Mouse (Mus musculus): ENCODE measurements around the gene Trpm3.

The Trpm3 gene

GRCm38 (mm10) chr19:22308081-22308480 is 169.2 kb downstream of the Trpm3 start:
- DNase-seq (ENCODE audit: low spot score), result no peak

DNA sequence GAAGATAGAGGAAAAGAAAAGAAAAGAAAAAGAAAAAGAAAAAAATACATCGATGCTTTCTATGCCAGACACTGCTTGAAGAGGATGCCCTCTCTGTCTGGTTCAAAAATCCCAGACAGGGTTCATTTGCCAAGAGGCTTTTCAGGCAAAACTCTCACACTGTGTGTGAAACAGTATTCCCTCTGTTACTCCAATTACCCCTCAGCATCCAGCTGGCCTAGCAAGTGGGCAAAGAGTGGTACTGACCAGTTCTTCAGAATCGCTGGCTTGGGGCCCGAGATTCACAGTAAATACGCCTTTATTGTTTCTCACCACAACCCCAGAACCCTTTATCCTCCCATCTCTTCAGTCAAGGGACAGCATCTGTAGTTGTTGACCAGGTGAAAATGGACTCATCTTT is 178.5 kb downstream of the Trpm3 start:
- DNase-seq (ENCODE audit: low spot score), result no peak

GRCm38 (mm10) chr19:22326813-22327212 is 188.0 kb downstream of the Trpm3 start:
- DNase-seq (ENCODE audit: low spot score), result no peak

DNA sequence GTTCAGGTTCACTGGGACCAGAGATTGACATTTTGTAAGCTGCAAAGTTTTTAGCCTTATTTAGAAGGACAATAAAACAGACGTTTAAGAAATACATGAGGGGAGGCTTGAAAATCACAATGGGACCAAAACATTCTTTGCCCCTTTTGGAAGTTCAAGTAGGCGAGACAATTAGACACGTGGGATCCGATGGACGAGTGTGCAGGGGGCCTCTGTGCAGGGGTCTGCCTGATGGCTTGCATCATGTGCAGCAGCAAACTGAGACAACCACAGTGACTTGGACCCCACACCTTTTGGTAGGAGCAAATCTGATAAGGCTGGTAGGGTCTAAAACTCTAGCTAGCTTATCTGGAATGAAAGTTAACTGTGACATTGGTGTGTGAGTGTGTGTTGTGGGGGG is 188.4 kb downstream of the Trpm3 start:
- DNase-seq (ENCODE audit: low spot score), result no peak

GRCm38 (mm10) chr19:22336278-22336677 is 197.4 kb downstream of the Trpm3 start:
- no peak for DNase-seq (ENCODE audit: low spot score)

DNA sequence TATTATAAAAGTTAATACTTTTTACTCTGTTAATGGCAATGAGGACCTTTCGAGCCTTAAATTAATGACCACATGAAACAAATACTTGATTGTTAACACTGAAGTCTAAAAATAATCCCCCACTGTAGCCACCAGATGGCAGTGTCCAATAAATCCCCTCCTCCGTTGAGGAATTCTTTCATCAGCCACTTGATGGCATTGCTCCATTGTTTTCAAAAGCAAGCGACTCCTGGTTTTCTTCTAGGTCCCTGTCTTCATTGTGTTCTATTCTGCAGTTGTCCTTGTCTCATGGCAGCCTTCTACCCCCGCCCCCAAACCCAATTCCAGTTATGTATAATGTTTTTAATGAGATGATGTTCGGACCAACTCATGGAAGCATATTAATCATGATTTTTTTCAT is 198.6 kb downstream of the Trpm3 start:
- no peak for DNase-seq (ENCODE audit: low spot score)

DNA sequence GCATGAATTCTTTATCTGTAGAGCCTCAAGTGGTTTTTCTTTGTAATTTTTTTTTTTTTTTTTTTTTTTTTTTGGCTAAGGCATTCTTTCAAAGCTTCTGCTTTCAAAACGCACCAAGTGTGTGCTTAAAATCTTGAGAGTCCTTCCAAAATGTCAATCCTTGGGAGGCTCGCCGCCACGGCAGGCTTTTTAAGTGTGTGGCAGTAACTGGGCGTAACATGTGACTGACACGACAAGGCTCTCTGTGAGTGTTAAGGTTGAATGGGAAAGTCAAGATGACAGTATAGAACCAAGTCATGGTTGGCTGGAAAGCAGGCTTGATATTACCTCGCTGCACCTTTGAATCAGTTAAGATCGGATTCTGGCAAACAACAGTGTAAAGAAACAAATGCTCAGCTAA is 200.1 kb downstream of the Trpm3 start:
- DNase-seq (ENCODE audit: low spot score), result no peak

DNA sequence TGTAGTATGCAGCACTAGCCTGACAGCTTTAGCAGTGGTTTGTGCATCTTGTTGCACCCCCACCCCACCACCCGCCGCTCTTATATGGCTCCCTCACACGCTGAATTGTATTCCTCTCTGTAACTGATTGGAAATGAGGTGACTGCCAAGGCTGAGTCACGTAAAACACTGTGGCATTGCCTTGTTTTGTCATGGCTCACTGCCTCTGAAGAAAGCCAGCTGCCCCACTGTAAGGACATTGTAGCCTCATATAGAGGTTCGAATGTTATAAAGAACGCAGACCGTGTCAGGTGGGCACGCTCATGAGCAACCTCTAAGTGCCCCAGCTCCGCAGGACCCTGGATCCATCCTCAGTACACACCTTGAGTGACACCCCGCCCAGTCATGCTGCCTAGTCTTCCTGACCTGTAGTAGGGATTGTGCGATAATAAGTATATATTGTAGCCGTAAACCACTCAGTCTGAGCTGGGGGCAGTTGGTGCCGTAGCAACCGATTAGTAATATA is 215.2 kb downstream of the Trpm3 start:
- no peak for DNase-seq (ENCODE audit: low spot score)

DNA sequence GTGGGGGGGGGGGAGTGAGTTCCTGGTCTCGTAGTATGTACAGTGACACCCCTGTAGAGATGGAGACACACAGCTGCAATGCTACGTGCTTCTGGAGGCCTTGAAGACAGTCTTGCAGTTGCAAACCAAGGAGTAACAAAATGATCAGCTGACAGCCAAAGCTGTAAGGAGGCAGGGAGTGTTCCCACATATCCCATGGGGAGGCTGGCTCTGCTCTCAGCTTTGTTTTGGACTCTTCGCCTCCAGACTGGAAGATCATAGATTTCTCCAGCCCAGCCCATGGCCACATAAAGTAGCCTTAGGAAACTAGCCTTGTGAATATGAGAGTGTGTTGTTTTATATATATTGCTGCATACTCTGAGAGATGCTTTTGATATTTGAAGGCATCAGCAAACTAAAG is 248.0 kb downstream of the Trpm3 start:
- no peak for DNase-seq (ENCODE audit: low spot score)

GRCm38 (mm10) chr19:22394700-22395099 is 255.9 kb downstream of the Trpm3 start:
- DNase-seq (ENCODE audit: low spot score), result no peak

GRCm38 (mm10) chr19:22404049-22404448 is 265.2 kb downstream of the Trpm3 start:
- no peak for DNase-seq (ENCODE audit: low spot score)

GRCm38 (mm10) chr19:22418239-22418638 is 279.4 kb downstream of the Trpm3 start:
- DNase-seq (ENCODE audit: low spot score), result no peak

GRCm38 (mm10) chr19:22437207-22437606 is 298.4 kb downstream of the Trpm3 start:
- no peak for DNase-seq (ENCODE audit: low spot score)

DNA sequence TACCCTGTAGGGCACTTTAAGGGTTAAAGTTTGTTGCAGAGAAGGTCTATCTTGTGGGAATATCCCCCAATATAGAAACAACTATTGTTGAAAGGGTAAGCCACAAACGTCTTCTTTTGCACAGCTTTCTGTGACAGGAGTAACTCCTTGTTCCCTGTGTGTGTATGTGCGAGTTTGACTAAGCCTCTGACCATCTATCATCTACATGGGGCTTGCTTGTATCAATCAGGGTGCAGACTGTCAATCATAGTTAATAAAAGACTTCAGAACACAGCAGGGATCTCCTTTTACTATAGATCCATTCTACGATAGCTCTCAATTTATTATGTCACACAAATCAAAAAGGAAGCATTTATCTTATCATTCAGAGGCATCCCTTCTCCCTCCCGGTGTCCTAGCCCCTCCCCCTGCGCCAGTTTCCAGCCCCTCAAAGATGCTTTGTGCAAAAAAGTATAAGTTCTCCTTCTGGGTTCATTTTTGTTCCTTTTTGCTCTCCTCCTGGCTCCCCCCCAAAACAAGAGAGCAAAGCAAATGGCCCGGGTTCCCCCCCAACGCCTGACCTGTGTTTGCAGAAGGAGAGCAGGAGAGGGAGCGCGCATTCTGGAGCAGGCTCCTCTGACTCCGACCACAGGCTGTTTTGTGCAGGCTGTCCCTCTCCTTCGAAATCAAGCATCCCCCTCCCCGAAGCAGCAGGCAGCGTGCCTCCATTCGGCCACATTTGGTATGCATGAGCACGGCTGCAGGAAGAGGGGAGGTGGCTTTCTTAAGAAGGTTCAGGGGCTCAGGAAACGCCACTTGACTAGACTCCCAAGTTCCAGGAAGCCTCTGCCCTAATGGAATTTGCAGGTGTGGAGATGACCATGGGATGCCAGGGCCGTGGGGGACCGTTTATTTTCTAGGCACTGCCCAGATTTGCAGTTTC is 308.8 kb downstream of the Trpm3 start:
- DNase-seq (ENCODE audit: low spot score), result no peak

DNA sequence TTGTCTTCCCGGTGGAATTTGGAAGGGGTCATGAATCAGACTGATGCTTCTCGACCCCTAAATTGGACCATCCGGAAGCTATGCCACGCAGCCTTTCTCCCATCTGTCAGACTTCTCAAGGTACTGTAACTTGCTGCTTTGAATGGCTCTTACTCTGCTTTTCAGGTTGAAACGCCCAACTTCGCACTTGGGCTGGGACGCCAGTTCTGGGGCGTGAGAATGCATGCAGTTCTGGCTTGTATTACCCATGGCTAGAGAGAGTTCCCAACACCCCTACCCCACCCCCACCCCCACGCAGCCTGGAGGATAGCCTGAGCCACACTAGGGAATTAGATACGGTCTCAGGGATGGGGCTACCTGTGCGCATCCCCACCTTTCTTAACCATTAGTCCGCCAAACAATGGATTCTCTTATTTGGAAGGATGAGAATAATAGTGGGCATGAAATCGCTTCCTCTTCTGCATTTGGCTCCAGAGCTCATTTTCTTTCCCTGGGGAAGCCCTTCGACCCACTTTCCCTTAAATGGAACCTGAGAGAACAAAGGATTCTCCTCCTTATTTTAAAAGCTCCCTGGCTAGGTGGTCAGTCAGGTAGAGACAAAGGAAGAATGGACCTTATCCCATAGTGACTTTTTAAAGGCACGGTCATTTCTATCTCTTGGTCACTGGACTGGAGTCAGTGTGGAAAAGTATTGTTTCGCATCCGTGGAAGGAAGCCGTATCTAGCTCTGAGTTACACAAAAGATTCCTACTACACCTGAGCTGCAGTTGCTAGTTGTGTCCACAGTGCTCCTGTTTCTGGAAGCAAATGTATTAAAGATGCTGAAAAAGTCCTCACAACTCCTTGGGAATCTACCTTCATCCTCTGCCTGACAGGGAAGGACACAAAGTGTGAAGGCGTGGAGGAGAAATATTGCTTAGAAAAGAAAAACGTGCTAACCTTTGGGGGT is 309.8 kb downstream of the Trpm3 start:
- no peak for DNase-seq (ENCODE audit: low spot score)

GRCm38 (mm10) chr19:22451290-22451689 is 312.4 kb downstream of the Trpm3 start:
- no peak for DNase-seq (ENCODE audit: low spot score)

DNA sequence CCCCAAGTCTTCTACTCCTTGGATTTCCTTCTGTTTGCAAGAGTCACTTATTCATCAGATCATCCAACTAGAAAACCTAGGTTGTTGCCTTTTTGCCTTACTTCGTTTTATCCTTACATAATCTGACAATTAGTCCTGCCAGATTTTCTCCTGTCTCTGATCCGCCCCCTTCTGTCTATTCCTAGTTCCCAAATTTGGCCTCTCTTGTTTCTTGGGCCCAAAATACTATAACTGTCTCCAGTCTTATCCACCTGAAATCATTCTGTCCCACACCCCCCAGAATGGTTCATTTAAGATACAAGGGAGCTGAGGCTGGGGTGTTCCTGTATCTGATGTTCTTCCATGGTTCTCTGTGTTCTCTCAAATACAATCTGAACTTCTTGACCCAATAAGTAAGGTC is 318.1 kb downstream of the Trpm3 start:
- no peak for DNase-seq (ENCODE audit: low spot score)

DNA sequence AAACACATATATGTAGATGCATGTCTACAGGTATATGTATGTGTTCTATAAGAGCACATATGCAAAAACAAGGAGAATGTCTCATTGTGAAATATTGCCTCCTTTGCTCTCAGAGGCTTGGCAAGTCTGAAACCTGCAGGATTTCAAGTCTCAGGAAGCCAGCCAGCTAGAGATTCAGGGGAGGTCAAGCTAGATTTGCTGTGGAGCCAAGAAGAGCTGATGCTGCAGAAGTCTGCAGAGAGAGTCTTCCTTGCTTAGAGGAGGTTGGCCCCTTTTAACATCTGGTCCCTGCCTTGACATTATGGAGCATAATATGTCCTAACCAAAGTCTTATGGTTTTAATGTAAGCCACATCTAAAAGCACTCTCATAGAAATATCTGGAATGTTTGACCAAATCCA is 323.2 kb downstream of the Trpm3 start:
- DNase-seq (ENCODE audit: low spot score), result no peak

DNA sequence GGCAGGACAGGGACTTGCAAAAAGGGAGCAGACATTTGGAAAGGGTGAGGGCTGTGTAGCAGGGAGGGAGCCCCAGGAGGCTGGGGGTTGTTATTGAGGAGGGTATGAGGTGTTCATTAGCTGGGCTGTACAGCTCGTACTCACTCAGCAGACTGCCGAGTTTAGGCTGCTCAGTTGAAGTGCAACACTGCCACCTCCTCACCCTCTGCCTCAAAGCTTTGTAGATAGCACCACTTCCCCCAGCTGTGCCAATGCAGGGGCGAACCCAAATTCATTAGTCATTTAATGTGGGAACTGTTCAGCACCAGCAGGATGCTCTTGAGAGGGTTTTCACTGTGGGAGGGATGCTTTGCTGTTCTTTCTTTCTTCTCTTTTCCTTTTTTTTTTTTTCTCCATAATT is 324.7 kb downstream of the Trpm3 start:
- DNase-seq (ENCODE audit: low spot score), result no peak

DNA sequence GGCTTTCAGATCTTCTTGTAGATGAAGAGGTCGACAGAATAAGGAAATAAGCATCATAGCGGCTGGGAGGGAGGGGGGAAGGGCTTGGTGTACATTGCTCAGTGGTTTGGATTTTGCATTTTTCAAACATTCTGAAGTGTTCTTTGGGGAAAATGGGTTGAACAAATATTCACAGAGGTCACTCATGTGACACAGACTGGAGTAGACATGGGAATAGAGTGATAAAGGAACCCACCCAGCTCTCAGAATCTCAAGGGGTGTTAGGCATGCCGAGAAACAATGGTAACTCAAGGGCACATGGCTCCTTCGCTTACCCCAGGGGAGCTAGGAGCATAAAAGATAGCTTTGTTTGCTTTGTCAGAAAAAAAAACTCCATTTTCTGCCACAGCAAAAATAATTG is 330.8 kb downstream of the Trpm3 start:
- no peak for DNase-seq (ENCODE audit: low spot score)

DNA sequence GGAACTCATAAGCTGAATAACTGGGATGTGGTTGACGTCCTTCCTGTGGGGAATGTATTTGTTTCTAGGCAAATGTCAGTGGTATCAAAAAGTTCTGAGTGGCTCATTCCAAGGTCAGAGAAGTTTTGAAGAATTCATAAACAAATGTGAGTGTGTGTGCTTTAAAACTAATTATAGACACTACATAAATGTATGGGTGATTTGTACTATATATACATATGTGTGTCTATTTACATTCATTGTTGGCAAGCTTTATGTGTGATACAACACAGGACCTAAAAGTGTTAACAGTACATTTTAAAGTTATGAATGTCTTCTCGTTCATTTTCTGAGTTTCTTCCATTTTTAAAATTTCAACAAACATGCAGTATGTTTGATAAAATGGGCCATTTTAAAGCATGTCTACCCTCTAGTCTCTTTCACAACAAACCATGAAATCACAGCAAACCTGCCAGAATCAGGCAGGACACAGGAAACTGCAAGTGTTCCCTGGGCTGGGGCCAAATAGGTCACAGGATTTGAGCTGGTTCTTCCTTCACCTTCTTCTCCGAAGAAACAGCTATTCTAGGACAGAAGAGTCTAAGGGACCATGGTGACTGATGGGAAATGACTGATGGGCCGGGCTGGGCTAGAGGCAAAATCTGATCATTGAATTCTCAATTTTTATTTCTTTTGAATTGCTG is 334.3 kb downstream of the Trpm3 start:
- no peak for DNase-seq (ENCODE audit: low spot score)

Data from ovary, postnatal 36 days (tissue).